Mouse (Mus musculus) myocyte (in vitro differentiated cells): ENCODE data around the gene Tmem167.

ENCODE experiments used
- CEBPB ChIP-seq: IDR thresholded peaks from 2 replicates; pipeline ENCODE4 v1.6.1; 2011; ENCODE audit warnings: mild to moderate bottlenecking, moderate library complexity; ENCODE audit not compliant: poor library complexity, insufficient read depth, severe bottlenecking
- MAX ChIP-seq: IDR thresholded peaks from one replicate; pipeline ENCODE4 v1.6.1; 2011; ENCODE audit warnings: low read depth, mild to moderate bottlenecking, control low read depth
- MYOD1 ChIP-seq, 3 experiments: IDR thresholded peaks; one replicate each; pipeline ENCODE4 v1.6.1; 2011; ENCODE audit warnings: control low read depth in 2 of 3, low read depth in 2 of 3, mild to moderate bottlenecking in 2 of 3, moderate library complexity in 1 of 3; ENCODE audit not compliant: insufficient read length in 2 of 3, control insufficient read depth in 1 of 3
- MYOG ChIP-seq, 3 experiments: IDR thresholded peaks; one replicate each; pipeline ENCODE4 v1.6.1; 2011; ENCODE audit warnings: control low read depth in 2 of 3, low read depth in 2 of 3, mild to moderate bottlenecking in 2 of 3; ENCODE audit not compliant: insufficient read length in 2 of 3, control insufficient read depth in 1 of 3, insufficient read depth in 1 of 3
- POLR2A ChIP-seq: IDR thresholded peaks from one replicate; pipeline ENCODE4 v1.6.1; 2011; ENCODE audit warnings: low read depth, mild to moderate bottlenecking, control low read depth, moderate library complexity; ENCODE audit not compliant: insufficient read length
- POLR2AphosphoS2 ChIP-seq: IDR thresholded peaks from one replicate; pipeline ENCODE4 v1.6.1; 2011; ENCODE audit warnings: low read depth, control low read depth; ENCODE audit not compliant: insufficient read length
- REST ChIP-seq: IDR thresholded peaks from one replicate; pipeline ENCODE4 v1.6.1; 2011; ENCODE audit warnings: mild to moderate bottlenecking, control low read depth, moderate library complexity; ENCODE audit not compliant: insufficient read depth, insufficient read length
- TCF12 ChIP-seq: IDR thresholded peaks from one replicate; pipeline ENCODE4 v1.6.1; 2011; ENCODE audit warnings: mild to moderate bottlenecking, control low read depth; ENCODE audit not compliant: poor library complexity, insufficient read depth, severe bottlenecking

DNA sequence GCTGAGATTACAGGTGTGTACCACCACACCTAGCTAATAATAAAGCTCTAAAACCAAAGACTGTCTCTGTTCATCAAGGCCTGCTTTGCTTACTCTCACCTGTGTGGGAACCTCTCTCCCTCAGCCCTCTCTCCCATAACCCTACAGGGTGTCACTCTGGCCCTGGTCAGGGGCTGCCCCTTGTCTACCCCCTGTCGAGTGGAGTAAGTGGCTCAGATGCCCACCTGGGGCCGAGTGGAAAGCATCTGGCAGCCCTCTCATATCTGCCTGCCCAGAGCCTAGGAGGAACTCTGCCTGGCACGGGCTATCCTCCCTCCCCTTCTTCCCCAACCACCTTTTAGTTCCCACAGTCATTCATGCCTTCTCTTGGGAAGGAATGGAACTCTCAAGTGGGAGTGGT lies 78.1 kb downstream of the Tmem167 start:
- TF ChIP-seq POLR2A (no peak), CEBPB (no peak), MAX (no peak), MYOG (IDR thresholded peaks at IDR 0.05; ENCODE audit: control insufficient read depth in 1 of 3, insufficient read depth in 1 of 3, insufficient read length in 2 of 3, low read depth in 2 of 3) (no peak), TCF12 (no peak), POLR2AphosphoS2 (no peak), REST (no peak), MYOD1 (IDR thresholded peaks at IDR 0.05; ENCODE audit: control insufficient read depth in 1 of 3, insufficient read length in 2 of 3, low read depth in 2 of 3) (no peak)
